Mouse (Mus musculus) limb, embryonic 13.5 days (tissue): ENCODE data around the gene Htt. TPM values are rescaled to one million over a fixed set of nuclear protein-coding genes. Genes with fewer than 3 reads are reported as not detected.

Source experiments
- microRNA counts: library from miRNA; unstranded; fragments of <30 nt; microRNA quantifications from one replicate; lab custom pipeline; 2016
- microRNA-seq: library from miRNA; unstranded; fragments of <30 nt; microRNA quantifications from one replicate; pipeline ENCODE4, GENCODE M21; 2016
- polyA plus RNA-seq: library from polyadenylated mRNA; unstranded; fragments of >200 nt; fragmentation: Nextera tagmentation; extraction: Ambion mirVana; gene quantifications from 2 replicates; pipeline ENCODE4 v1.2.1, GENCODE M21; 2015

Gene Htt
- polyA plus RNA-seq, 1 experiment from 2014 or later: 15.2 TPM

MicroRNAs encoded within 50 kb of the gene (microRNA counts, 519-probe panel; counts per million panel counts)
- microRNA mmu-miR-467g (lab: Ali Mortazavi, UCI): 2,054 counts per million, percentile 26 among the panel's probes with 10 or more counts

Small RNAs within 50 kb of the gene (microRNA-seq; reads per million reads assigned to microRNA genes)
- not detected for gene Mir467g

Other genes with a start within 250 kb of the Htt start
- gene Tnip2, start 247.7 kb upstream of the Htt start, polyA plus RNA-seq: 14.4 and 17.6 TPM in 2 replicates
- gene Sh3bp2, start 235.9 kb upstream of the Htt start, polyA plus RNA-seq: 11.4 and 13.0 TPM in 2 replicates
- 185 and 200 TPM in 2 replicates for gene Add1, start 188.1 kb upstream of the Htt start, polyA plus RNA-seq
- 135 and 141 TPM in 2 replicates for gene Mfsd10, start 124.5 kb upstream of the Htt start, polyA plus RNA-seq
- 29.0 and 31.1 TPM in 2 replicates for gene Nop14, start 101.6 kb upstream of the Htt start, polyA plus RNA-seq
- 3.7 and 5.9 TPM in 2 replicates for gene Grk4, start 101.4 kb upstream of the Htt start, polyA plus RNA-seq
- gene Msantd1, start 146.3 kb downstream of the Htt start, polyA plus RNA-seq: 0.47 and 0.66 TPM in 2 replicates
- gene Rgs12, start 187.7 kb downstream of the Htt start, polyA plus RNA-seq: 50.4 and 54.0 TPM in 2 replicates